Mouse (Mus musculus) kidney, postnatal 36 days (tissue): ENCODE measurements around the gene Runx3.

Experiments
- DNase-seq, 2 experiments: peaks; one replicate each; pipeline ENCODE4 v3.0.0; 2021 to 2022; ENCODE audit warnings: mixed read lengths in 2 of 2

Runx3 gene

GRCm38 (mm10) chr4:135151111-135151987 lies 30.9 kb downstream of the Runx3 start:
- peak in 1 of 2 experiments; percentile 14 for DNase-seq

- DNase-seq: peak in 1 of 2 experiments; percentile 38
Measured at GRCm38 (mm10) chr4:135151988-135152594, 31.6 kb downstream of the Runx3 start.

DNA sequence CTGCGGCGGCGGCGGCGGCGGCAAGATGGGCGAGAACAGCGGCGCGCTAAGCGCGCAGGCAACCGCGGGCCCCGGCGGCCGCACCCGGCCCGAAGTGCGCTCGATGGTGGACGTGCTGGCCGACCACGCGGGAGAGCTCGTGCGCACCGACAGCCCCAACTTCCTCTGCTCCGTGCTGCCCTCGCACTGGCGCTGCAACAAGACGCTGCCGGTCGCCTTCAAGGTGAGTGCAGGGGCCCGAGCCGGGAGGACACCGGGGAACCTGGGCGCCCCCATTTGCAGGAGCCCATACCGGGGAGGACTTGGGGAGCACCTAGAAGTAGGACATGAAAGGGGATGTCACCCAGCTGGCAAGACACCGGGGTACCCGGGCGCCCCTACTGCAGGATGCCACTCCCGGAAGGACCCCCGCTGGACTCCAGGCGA lies 32.4 kb downstream of the Runx3 start:
- peak; percentile 9 to 48 for DNase-seq

DNA sequence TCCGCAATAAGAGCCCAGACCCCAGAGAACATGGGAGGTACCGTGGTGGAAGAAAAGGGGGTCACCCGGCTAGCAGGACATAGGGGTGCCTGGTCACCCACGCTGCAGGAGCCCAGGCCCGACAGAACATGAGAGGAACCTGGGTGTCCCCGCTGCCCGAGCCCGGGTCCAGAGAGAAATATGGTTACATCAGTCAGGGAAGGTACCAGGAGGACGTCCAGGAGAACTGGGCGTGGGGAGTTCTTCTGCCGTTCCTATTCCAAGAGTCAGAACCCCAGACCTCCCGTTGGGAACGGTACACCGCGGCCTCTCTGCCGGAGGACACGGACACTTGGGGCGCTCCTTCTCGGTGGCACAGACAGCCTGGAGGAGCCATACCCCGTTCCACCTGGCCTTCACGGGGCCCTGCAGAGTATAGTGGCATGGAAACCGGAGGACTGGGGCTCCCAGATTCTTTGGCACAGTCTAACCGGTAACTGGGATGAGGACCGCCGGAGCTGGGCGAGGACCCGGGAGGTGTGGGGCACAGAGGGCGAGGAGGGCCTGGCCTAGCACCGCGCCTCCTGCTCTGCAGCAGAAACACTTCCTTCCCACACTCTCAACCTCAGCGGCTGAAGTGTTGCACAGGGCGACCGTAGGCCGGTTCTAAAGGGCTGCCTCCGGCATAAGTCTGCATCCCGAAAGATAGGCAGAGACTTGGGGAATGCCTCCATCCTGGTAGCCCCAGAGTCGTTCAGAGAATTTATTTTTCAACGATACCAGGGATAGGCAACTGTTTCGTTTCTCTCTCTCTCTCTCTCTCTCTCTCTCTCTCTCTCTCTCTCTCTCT lies 33.0 kb downstream of the Runx3 start:
- DNase-seq: peak in 1 of 2 experiments; percentile 29

GRCm38 (mm10) chr4:135154089-135154949 lies 33.9 kb downstream of the Runx3 start:
- no peak for DNase-seq

- no peak for DNase-seq
Measured at GRCm38 (mm10) chr4:135155106-135155800, 34.8 kb downstream of the Runx3 start.

DNA sequence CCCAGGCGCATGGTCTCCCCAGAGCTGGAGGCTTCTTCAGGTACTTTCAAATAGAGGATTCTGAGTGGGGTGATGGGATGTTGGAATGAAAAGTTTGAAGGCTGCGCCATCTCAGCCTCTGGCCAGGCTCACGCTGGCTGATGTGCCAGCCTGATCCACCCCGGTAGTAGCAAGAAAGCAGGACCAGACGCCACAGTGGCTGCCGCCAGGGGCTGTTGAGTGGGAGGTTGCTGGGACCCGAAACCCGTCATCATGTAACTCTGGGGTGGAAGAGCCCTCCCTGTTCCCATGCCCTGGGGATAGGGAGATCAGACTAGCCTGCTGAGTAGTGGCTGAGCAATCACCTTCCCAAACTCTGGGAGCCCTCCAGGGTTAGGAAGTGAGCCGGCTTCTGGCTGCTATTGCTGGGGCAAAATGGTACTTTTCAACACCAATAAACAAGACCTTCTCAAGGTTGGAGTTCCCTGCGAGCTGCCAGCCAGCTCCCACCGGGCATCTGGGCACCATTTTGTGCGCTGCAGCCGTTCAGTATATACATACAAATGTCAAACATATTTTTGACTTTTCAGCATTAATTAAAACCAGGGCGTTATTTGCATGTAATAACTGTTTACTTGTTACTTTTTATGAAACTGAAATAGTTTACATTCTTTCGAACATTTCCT lies 35.5 kb downstream of the Runx3 start:
- no peak for DNase-seq

DNA sequence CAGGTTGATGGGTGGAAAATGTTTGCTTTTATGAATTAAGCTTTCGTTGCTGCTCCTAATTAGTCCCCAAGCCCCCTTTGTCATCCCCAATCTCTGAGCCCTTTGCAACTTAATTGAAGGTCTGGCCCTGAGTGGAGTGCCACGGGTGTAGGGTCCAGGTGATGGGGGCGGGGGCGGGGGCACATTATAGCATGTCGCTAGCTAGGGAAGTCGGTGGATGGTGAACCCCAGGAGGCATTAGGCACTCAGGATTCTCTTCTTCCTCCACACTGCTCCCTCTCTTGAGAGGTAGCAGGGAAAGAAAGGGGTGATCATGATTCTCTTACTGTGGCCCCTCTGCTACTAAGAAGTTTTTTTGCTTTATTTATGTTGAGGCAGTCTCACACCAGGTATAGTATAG lies 36.1 kb downstream of the Runx3 start:
- DNase-seq: no peak

GRCm38 (mm10) chr4:135157329-135157728 lies 36.9 kb downstream of the Runx3 start:
- no peak for DNase-seq

DNA sequence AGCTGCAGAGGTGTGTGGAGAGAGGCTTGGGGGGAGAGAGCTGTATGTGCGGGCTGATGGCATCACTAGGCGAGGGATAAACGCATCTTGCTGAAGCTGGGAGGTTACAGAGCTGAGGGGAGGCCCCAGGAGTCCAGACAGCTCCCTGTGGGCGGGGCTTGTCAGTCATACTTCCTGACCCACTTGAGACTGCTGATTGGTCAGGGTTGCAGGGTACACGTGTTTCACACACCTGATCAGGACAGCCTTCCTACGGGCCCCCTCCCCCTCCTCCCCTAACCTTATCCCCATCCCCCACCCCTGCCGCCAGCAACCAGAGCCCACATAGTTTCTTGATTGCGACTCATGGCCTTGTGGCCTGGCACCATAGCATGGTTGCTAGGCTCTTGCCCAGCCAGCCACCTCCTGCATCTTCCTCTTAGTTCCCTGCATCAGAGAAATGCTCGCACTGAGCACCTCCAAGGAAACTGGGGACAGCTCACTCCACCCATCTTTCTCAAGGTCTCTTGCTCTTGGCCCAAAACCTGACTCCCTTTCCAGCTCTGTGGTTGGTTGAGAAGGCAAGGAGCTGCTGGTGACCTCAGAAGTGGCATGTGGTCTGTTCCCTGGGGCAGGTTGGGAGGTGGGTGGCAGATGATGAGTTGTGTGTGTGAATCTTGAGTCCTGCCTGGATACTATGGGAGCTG lies 38.4 kb downstream of the Runx3 start:
- no peak for DNase-seq

- DNase-seq: no peak
Measured at GRCm38 (mm10) chr4:135159663-135160062, 39.2 kb downstream of the Runx3 start.

DNA sequence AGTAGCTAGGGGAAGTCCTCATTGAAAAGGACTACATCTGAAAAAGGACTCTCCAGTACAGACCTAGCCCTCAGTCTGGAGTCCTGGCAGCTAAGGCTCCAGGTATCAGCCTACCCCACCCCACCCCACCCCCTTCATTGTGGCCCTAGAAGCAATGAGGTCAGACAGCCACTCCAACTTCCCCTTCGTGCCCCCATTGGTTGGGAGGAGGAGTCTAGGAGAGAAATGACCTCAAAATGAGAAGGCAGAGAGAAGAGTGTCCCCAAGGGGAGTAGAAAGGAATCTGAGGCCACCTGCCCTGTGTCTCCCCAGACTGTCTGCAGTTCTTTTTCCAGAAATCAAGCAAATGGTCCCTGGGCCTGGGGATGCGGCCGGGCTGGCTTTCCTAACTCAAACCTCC lies 39.7 kb downstream of the Runx3 start:
- no peak for DNase-seq

- DNase-seq: no peak
Measured at GRCm38 (mm10) chr4:135161441-135161840, 41.0 kb downstream of the Runx3 start.

DNA sequence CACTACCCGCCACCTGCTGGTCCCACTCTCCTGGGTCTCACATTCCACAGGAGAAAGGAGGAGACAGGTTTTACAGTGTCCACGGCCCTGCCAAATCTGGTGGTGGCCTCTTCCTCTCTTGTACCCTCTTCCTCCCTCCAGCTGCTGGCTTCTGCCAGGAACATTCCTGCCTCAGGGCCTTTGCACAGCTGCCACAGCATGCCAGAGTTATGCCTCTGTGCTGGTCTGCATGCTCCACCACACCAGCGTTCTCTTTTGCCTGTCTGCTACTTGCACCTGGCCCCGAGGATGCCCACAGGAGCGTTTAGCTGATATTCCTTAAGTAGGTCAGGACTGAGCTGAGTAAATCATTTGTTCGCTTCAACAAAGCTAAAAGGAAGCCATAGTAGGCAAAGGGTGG lies 45.3 kb downstream of the Runx3 start:
- DNase-seq: no peak

DNA sequence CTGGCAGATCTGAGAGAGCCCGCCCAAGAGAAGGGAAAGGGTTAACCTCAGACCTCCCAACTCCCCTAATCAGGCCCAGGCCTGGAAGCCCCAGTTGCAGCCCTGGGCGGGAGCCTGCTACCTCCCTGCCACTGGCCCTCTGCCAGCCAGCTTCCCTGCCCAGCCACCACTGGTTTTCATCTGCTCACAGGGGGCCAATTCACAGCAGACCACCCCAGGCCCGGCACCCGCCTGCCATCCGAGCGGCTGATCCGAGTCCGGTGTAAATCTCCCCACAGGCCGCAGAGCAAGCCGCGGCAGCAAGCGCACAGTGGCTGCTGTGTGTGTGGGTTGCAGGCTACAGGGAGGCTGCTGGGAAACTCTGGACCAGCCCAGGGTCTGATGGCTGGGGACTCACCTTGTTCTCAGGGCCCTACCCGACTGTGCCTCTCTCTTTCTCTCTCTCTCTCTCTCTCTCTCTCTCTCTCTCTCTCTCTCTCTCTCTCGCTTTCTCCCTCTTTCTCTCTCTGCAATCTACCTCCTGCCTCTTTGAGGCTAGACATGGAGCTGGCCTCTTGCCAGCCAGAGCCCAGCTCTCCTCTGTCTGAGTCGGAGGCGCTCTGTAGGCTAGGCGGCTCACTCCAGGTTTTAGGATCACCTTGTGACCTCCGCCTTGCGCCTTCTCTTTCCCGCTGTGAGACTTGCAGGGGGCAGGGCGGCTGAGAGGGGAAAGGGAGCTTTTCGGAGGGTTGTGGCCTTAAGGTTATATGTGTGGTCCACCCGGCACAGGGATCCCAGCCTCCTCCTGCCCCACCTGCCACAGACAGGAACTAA lies 46.2 kb downstream of the Runx3 start:
- DNase-seq: no peak

DNA sequence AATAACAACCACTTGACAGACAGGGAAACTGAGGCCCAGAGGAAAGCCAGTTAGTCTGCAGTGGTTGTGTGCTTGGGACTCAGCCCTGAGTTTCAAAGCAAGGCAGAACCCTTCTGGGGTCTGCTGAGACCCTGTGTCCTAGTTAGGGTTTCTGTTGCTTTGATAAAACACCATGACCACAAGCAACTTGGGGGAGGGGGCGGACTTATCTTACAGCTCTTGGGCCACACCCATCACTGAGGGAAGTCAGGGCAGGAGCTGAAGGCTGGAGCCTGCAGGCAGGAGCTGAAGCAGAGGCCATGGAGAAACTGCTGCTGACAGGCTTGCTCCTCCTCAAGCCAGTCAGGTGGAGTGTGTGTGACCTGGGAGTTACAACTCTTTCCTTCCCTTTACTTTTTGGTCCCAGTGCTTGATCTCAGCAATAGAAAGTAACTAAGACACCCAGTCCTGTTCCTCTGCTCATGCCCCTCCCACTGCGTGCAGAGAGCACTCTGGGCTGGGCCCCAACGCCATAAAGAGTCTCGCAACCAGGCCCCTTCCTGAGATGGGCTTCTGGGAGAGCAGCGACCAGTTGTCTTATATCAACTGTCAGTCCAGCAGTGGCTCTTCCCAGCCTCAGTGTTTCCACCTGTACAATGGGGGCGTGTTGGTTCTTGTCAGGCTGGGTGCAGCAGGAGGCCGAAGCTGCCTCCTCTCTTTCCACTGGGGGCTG lies 47.5 kb downstream of the Runx3 start:
- no peak for DNase-seq

DNA sequence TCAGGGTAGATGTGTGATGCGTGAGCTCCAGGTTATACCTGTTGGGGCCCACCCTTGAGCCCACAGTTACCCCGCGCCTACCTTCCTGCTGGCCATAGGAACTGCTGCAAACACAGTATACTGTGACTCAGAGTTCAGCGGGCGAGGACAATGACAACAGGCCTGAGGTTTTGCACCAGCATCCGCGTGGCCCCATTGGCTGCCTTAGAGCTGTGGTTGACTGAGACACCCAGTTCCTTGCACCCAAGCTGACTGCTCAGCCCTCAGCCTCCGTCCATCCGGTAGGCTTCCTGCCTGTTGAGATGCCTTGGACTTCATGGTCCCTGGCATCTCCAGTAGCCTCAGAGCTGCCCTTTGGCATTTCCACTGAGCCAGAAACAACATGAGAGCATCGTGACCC lies 48.6 kb downstream of the Runx3 start:
- no peak for DNase-seq

DNA sequence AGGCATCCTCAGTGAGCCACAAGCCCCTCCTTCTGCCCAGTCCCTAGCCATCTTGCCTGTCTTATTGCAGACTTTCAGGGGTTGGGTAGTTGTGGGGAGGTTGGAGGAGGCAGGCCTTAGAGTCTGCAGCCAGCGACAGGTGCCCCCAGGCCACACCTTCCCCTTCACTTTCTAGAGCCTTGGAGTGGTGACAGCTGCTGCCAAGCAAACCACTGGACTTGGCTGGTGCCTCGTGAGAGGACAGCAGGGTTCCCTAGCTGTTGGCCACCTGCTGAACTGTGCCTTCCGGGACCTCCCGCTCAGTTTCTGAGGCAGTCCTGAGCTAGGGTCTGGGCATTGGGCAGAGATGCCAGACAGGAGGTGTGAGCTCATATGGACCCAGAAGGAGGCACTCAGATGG lies 49.0 kb downstream of the Runx3 start:
- no peak for DNase-seq

DNA sequence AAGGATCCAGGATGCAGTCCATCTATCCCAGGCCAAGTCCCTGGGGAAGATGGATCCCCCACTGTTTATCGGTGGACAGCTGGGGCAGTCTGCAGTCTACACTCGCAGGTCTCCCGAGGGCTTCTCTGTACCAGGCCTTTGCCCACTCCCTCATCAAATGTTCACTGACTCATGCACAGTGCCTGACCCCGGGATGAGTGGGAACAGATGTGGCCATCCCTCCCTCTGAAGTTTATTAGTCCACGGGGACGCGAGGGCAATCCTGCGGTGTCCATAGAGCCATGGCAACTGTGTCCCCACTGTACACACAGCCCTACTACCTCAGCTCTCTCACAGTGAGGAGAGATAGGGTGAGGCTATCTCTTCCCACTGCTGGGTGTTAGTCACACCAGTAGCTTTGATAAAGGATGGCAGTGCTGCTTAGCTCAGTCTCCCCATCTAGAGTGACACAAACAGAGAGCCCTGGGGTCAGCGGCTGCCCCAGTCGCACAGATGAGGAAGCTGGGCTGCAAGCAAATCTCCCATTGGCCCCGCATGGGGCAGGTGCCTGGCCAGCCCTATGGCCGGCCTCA lies 50.9 kb downstream of the Runx3 start:
- no peak for DNase-seq
